Mouse (Mus musculus) ES-Bruce4 (cell line): ENCODE data around the gene Syndig1. TPM values are rescaled to one million over a fixed set of nuclear protein-coding genes. Genes with fewer than 3 reads are reported as not detected.

Experiments
- H3K27ac ChIP-seq: 2 replicates; pipeline ENCODE4 v1.5.1; 2012; ENCODE audit warnings: low read length, inconsistent platforms; ENCODE audit not compliant: insufficient read depth
- H3K27me3 ChIP-seq: 2 replicates; pipeline ENCODE4 v1.6.1; 2012; ENCODE audit warnings: mild to moderate bottlenecking, low read length, inconsistent platforms; ENCODE audit not compliant: control insufficient read depth, poor library complexity, insufficient read depth, severe bottlenecking
- H3K36me3 ChIP-seq: 2 replicates; pipeline ENCODE4 v1.6.1; 2012; ENCODE audit warnings: inconsistent platforms, mild to moderate bottlenecking, low read length, moderate library complexity; ENCODE audit not compliant: control insufficient read depth, poor library complexity, insufficient read depth, severe bottlenecking
- H3K4me1 ChIP-seq: one replicate; pipeline ENCODE4 v1.8.1; 2011; ENCODE audit warnings: low read length; ENCODE audit not compliant: control insufficient read depth, insufficient read depth
- H3K4me3 ChIP-seq: 2 replicates; pipeline ENCODE4 v1.5.1; 2011; ENCODE audit warnings: low read depth, mild to moderate bottlenecking, low read length
- H3K9ac ChIP-seq: 2 replicates; pipeline ENCODE4 v1.6.1; 2012; ENCODE audit warnings: low read depth, mild to moderate bottlenecking, inconsistent platforms; ENCODE audit not compliant: poor library complexity, severe bottlenecking
- H3K9me3 ChIP-seq: replicated peaks from 2 replicates; pipeline ENCODE4 v1.6.1; 2012; ENCODE audit warnings: mild to moderate bottlenecking, low read length, inconsistent platforms; ENCODE audit not compliant: control insufficient read depth, poor library complexity, insufficient read depth, severe bottlenecking
- CTCF ChIP-seq: IDR thresholded peaks from one replicate; pipeline ENCODE4 v1.8.1; 2011; ENCODE audit warnings: low read depth, low read length
- EP300 ChIP-seq: IDR thresholded peaks from 2 replicates; pipeline ENCODE4 v1.6.1; 2011; ENCODE audit warnings: low read depth, low read length; ENCODE audit not compliant: insufficient read depth
- POLR2A ChIP-seq: IDR thresholded peaks from one replicate; pipeline ENCODE4 v1.8.1; 2011; ENCODE audit warnings: low read length; ENCODE audit not compliant: insufficient read depth
- polyA plus RNA-seq: library from polyadenylated mRNA; stranded (reverse); fragments of >200 nt; gene quantifications from 2 replicates; pipeline ENCODE4 v1.2.4, GENCODE M21; 2011; ENCODE audit warnings: low read depth; ENCODE audit not compliant: missing spikeins, insufficient read depth, insufficient read length

Syndig1 gene
- polyA plus RNA-seq, 1 experiment = 0.58 TPM

- no peak for TF ChIP-seq EP300
- Histone ChIP-seq H3K27me3 (no peaks in the 10 kb centered on the region), H3K27ac (no peak overlapping the region), H3K9me3 (no peaks in the 10 kb centered on the region), H3K4me1 (no peaks in the 10 kb centered on the region), H3K36me3 (no peaks in the 10 kb centered on the region), H3K9ac (no peak overlapping the region), H3K4me3 (no peak overlapping the region)
Measured at GRCm38 (mm10) chr2:149950641-149951040, 121.6 kb downstream of the Syndig1 start.

GRCm38 (mm10) chr2:149971014-149971413 is 142.0 kb downstream of the Syndig1 start:
- Histone ChIP-seq H3K27ac (no peak overlapping the region), H3K36me3 (no peaks in the 10 kb centered on the region), H3K27me3 (no peaks in the 10 kb centered on the region), H3K9me3 (no peaks in the 10 kb centered on the region), H3K4me1 (no peaks in the 10 kb centered on the region), H3K9ac (no peak overlapping the region), H3K4me3 (no peak overlapping the region)
- TF ChIP-seq CTCF (no peak), EP300 (no peak), POLR2A (no peak)

GRCm38 (mm10) chr2:149973583-149973982 is 144.6 kb downstream of the Syndig1 start:
- H3K27ac ChIP-seq = no peak overlapping the region
- H3K4me1 ChIP-seq = peaks cover 2% of the 10 kb centered on the region
- H3K36me3 ChIP-seq = no peaks in the 10 kb centered on the region
- H3K27me3 ChIP-seq = no peaks in the 10 kb centered on the region
- H3K4me3 ChIP-seq = no peak overlapping the region
- TF ChIP-seq EP300 = no peak
- TF ChIP-seq CTCF = no peak
- no peak for TF ChIP-seq POLR2A
- no peaks in the 10 kb centered on the region for H3K9me3 ChIP-seq
- no peak overlapping the region for H3K9ac ChIP-seq

GRCm38 (mm10) chr2:149980419-149980818 is 151.4 kb downstream of the Syndig1 start:
- H3K4me3 ChIP-seq = no peak overlapping the region

GRCm38 (mm10) chr2:149982466-149982865 is 153.5 kb downstream of the Syndig1 start:
- TF ChIP-seq CTCF = no peak
- 0 out of 2 replicates have a peak, but pooled peaks have one; percentile 22 for TF ChIP-seq EP300
- Histone ChIP-seq H3K27ac (peak overlapping the region; percentile 98), H3K27me3 (no peaks in the 10 kb centered on the region), H3K9ac (peak overlapping the region; percentile 26; the same call in 1 of the 2 replicates), H3K4me3 (no peak overlapping the region), H3K9me3 (0 out of 2 replicates have a peak, but pooled peaks cover 4% of the 10 kb centered on the region), H3K36me3 (no peaks in the 10 kb centered on the region), H3K4me1 (peaks cover 2% of the 10 kb centered on the region)

More at GRCm38 (mm10) chr2:149980419-149980818, 151.4 kb downstream of the Syndig1 start:
- TF ChIP-seq POLR2A = no peak
- no peak for TF ChIP-seq EP300
- no peak for TF ChIP-seq CTCF
- Histone ChIP-seq H3K4me1 (peaks cover 4% of the 10 kb centered on the region), H3K9me3 (0 out of 2 replicates have a peak, but pooled peaks cover 3% of the 10 kb centered on the region), H3K9ac (no peak overlapping the region), H3K36me3 (no peaks in the 10 kb centered on the region), H3K27me3 (no peaks in the 10 kb centered on the region), H3K27ac (peak overlapping the region; percentile 28; the same call in 1 of the 2 replicates)

GRCm38 (mm10) chr2:149983107-149983506 is 154.1 kb downstream of the Syndig1 start:
- H3K4me1 ChIP-seq = peaks cover 2% of the 10 kb centered on the region
- TF ChIP-seq POLR2A = no peak
- peak; percentile 47; the same call in 1 of the 2 replicates for TF ChIP-seq EP300
- no peak for TF ChIP-seq CTCF
- no peak overlapping the region for H3K4me3 ChIP-seq
- H3K36me3 ChIP-seq = no peaks in the 10 kb centered on the region
- H3K9me3 ChIP-seq = 0 out of 2 replicates have a peak, but pooled peaks cover 4% of the 10 kb centered on the region
- peak overlapping the region; percentile 26; the same call in 1 of the 2 replicates for H3K9ac ChIP-seq
- H3K27me3 ChIP-seq = no peaks in the 10 kb centered on the region
- H3K27ac ChIP-seq = peak overlapping the region; percentile 98
